ENCODE assay signal across 8 mouse cellular contexts in genomic region chr5:117115836-117116366, GRCm38 (mm10). TPM values are rescaled to one million over a fixed set of nuclear protein-coding genes. Genes with fewer than 3 reads are reported as not detected.
DNase-seq lines count a peak whose midpoint lies in the region; ATAC-seq and TF ChIP-seq lines count a peak whose summit lies in the region.

TSS of gene Suds3 (minus strand) at chr5:117116113.

- intact Hi-C loops in gastrocnemius, adult 2 months (cut with DNase I), result loop anchor here (5.0 to 10.0 kb wide), 6 partner anchors 41 to 376 kb away; partner anchors contain the start of genes Pebp1 and Rfc5
- intact Hi-C loops in left cerebral cortex, adult 2 months (cut with DNase I), result loop anchor here (5.0 kb wide), 3 partner anchors 171 to 381 kb away; partner anchors contain the start of gene Pebp1

- WGBS in hindbrain, postnatal 0 days, result 3% methylated on average over 52 of the region's 59 CpGs

- H3K4me3 ChIP-seq in gastrocnemius, adult 2 months, result peak within 1 kb of the TSS; percentile 98
- peak within 1 kb of the TSS; percentile 93 for H3K4me3 ChIP-seq in hindbrain, postnatal 0 days (ENCODE audit: low read length)
- peak within 1 kb of the TSS; percentile 96 for H3K4me3 ChIP-seq in left cerebral cortex, adult 2 months

- H3K4me1 ChIP-seq in hindbrain, postnatal 0 days (ENCODE audit: insufficient read depth, low read length), result peaks cover 3% of the 10 kb centered on the region; the same call in 1 of the 2 replicates

- peaks cover 15% of the 10 kb centered on the region; the same call in 1 of the 2 replicates for H3K36me3 ChIP-seq in hindbrain, postnatal 0 days (ENCODE audit: insufficient read depth, low read length)

- H3K9ac ChIP-seq in hindbrain, postnatal 0 days (replicated peaks; ENCODE audit: low read length), result peak within 1 kb of the TSS; percentile 89

- TF ChIP-seq CTCF in gastrocnemius, adult 2 months (IDR thresholded peaks at IDR 0.05), result peak; percentile 99
- peak; percentile 98 for TF ChIP-seq CTCF in hindbrain, postnatal 0 days (IDR thresholded peaks at IDR 0.05; ENCODE audit: low read depth)
- peak; percentile 100 for TF ChIP-seq CTCF in left cerebral cortex, adult 2 months (IDR thresholded peaks at IDR 0.05)

- no peaks in the 10 kb centered on the region for H3K27me3 ChIP-seq in hindbrain, postnatal 0 days (ENCODE audit: insufficient read depth, low read length)

- ATAC-seq in hindbrain, postnatal 0 days, result peak; percentile 80
- peak; percentile 70 for ATAC-seq in megakaryocyte, adult 5-6 weeks (ENCODE audit: poor library complexity, severe bottlenecking)

- peak within 1 kb of the TSS; percentile 100 for H3K27ac ChIP-seq in gastrocnemius, adult 2 months
- peak within 1 kb of the TSS; percentile 94 for H3K27ac ChIP-seq in hindbrain, postnatal 0 days
- H3K27ac ChIP-seq in left cerebral cortex, adult 2 months, result peak within 1 kb of the TSS; percentile 99

- H3K4me2 ChIP-seq in hindbrain, postnatal 0 days (ENCODE audit: low read depth, low read length), result peak within 1 kb of the TSS; percentile 97

- peak; percentile 70 for DNase-seq in WW6 (ENCODE audit: low read depth, low spot score)
- DNase-seq in cerebellum, postnatal 4 days (ENCODE audit: low spot score in 2 of 2), result peak; percentile 99 to 100
- peak; percentile 95 for DNase-seq in gastrocnemius, adult 2 months
- peak; percentile 93 for DNase-seq in hindbrain, postnatal 0 days (ENCODE audit: low spot score)
- peak; percentile 96 to 99 for DNase-seq in left cerebral cortex, adult 2 months (ENCODE audit: extremely low spot score in 1 of 2, low spot score in 2 of 2)
- DNase-seq in right cerebral cortex, adult 2 months (ENCODE audit: low spot score in 2 of 2), result peak; percentile 99
- DNase-seq in urinary bladder, postnatal 14 days (ENCODE audit: low spot score), result peak; percentile 97

- no peaks in the 10 kb centered on the region for H3K9me3 ChIP-seq in hindbrain, postnatal 0 days (ENCODE audit: low read length)

RNA-seq across cellular contexts. Expression of gene Suds3, which starts in this region (rescaled TPM):
- 10 to 100 TPM; 71.7 to 94.8 TPM for total RNA-seq in gastrocnemius, adult 2 months (2021)
- 83.4 and 99.7 TPM in 2 replicates for total RNA-seq in hindbrain, postnatal 0 days (2014; rRNA removed)
- 65.4 and 68.1 TPM in 2 replicates for polyA plus RNA-seq in hindbrain, postnatal 0 days (2015; fragmentation: Nextera tagmentation; extraction: Ambion mirVana)
- 100 to 1,000 TPM; 117 to 141 TPM for total RNA-seq in left cerebral cortex, adult 2 months (2021)
- 18.0 and 18.8 TPM in 2 replicates for total RNA-seq in megakaryocyte, adult 5-6 weeks (2015)
- total RNA-seq in megakaryocyte, adult 5-6 weeks (2017), result 93.5 and 102 TPM in 2 replicates

Comparison
In these comparisons a context has a peak if more than half of its experiments do, and no peak if none do; other contexts are left out.
1. Peak in every context shown above with its lines: DNase-seq, ATAC-seq, H3K4me3 ChIP-seq and H3K27ac ChIP-seq.